18 mouse cellular contexts compared by ENCODE assay signal in genomic region chr15:102192271-102192812, GRCm38 (mm10). TPM values are rescaled to one million over a fixed set of nuclear protein-coding genes. Genes with fewer than 3 reads are reported as not detected.
DNase-seq lines count a peak whose midpoint lies in the region; ATAC-seq and TF ChIP-seq lines count a peak whose summit lies in the region.
"Had no signal": no experiment of that assay in that cellular context is flagged by ENCODE, and none has a peak within 500 bp of the region (broad histone marks: within the 10 kb centered on the region; RNA-seq: fewer than 3 reads in every experiment).

No protein-coding gene starts in this region.

- no peak for DNase-seq in embryonic facial prominence, embryonic 10.5 days (ENCODE audit: low spot score)
- DNase-seq in limb, embryonic 10.5 days (ENCODE audit: low spot score), result no peak
- no peak for DNase-seq in cerebellum, adult 2 months
- DNase-seq in urinary bladder, adult 18-20 months (ENCODE audit: low spot score in 2 of 2), result no peak
- DNase-seq: cerebellum, adult 11 months; kidney, adult 11 months; lung, postnatal 10 days; thymus, postnatal 36 days had no signal

- no peak overlapping the region for H3K4me2 ChIP-seq in embryonic facial prominence, embryonic 12.5 days (replicated peaks)
- H3K4me2 ChIP-seq in limb, embryonic 13.5 days (replicated peaks), result no peak overlapping the region
- H3K4me2 ChIP-seq in liver, embryonic 16.5 days (ENCODE audit: low read depth, low read length), result no peak overlapping the region
- no peak overlapping the region for H3K4me2 ChIP-seq in stomach, embryonic 15.5 days
- H3K4me2 ChIP-seq: embryonic facial prominence, embryonic 15.5 days; hindbrain, embryonic 12.5 days; limb, embryonic 12.5 days; midbrain, embryonic 12.5 days had no signal

- no peaks in the 10 kb centered on the region for H3K27me3 ChIP-seq in embryonic facial prominence, embryonic 12.5 days
- H3K27me3 ChIP-seq in embryonic facial prominence, embryonic 10.5 days (replicated peaks; ENCODE audit: low read depth, poor library complexity, severe bottlenecking), result no peaks in the 10 kb centered on the region
- no peaks in the 10 kb centered on the region for H3K27me3 ChIP-seq in limb, embryonic 13.5 days
- H3K27me3 ChIP-seq in limb, embryonic 10.5 days (ENCODE audit: low read depth, poor library complexity, severe bottlenecking), result no peaks in the 10 kb centered on the region
- no peaks in the 10 kb centered on the region for H3K27me3 ChIP-seq in liver, embryonic 16.5 days (ENCODE audit: control insufficient read depth, insufficient read depth, low read depth, low read length)
- no peaks in the 10 kb centered on the region for H3K27me3 ChIP-seq in stomach, embryonic 15.5 days (replicated peaks)
- H3K27me3 ChIP-seq in cerebellum, adult 2 months (ENCODE audit: control insufficient read depth, insufficient read depth, low read length), result no peaks in the 10 kb centered on the region
- H3K27me3 ChIP-seq: embryonic facial prominence, embryonic 15.5 days; hindbrain, embryonic 12.5 days; limb, embryonic 12.5 days; midbrain, embryonic 12.5 days; Patski had no signal

- no peak for TF ChIP-seq POLR2A in cerebellum, adult 2 months (IDR thresholded peaks at IDR 0.05; ENCODE audit: borderline replicate concordance, insufficient read depth, low read length)

- H3K4me1 ChIP-seq in embryonic facial prominence, embryonic 12.5 days, result peaks cover 5% of the 10 kb centered on the region; the same call in 1 of the 2 replicates
- H3K4me1 ChIP-seq in embryonic facial prominence, embryonic 10.5 days, result peaks cover 27% of the 10 kb centered on the region
- H3K4me1 ChIP-seq in limb, embryonic 13.5 days, result 0 out of 2 replicates have a peak, but pooled peaks cover 5% of the 10 kb centered on the region
- H3K4me1 ChIP-seq in limb, embryonic 10.5 days, result peaks cover 13% of the 10 kb centered on the region; the same call in 1 of the 2 replicates
- peaks cover 16% of the 10 kb centered on the region for H3K4me1 ChIP-seq in liver, embryonic 16.5 days (ENCODE audit: control insufficient read depth, low read depth, low read length)
- peaks cover 9% of the 10 kb centered on the region; the same call in 1 of the 2 replicates for H3K4me1 ChIP-seq in stomach, embryonic 15.5 days
- no peaks in the 10 kb centered on the region for H3K4me1 ChIP-seq in cerebellum, adult 2 months (ENCODE audit: control insufficient read depth, insufficient read depth, low read length)
- H3K4me1 ChIP-seq: hindbrain, embryonic 12.5 days; midbrain, embryonic 12.5 days had no signal

- H3K9ac ChIP-seq in embryonic facial prominence, embryonic 12.5 days, result no peak overlapping the region
- 0 out of 2 replicates have a peak overlapping the region, but pooled peaks have one; percentile 1 for H3K9ac ChIP-seq in limb, embryonic 13.5 days
- H3K9ac ChIP-seq in liver, embryonic 16.5 days (ENCODE audit: low read depth, low read length), result no peak overlapping the region
- no peak overlapping the region for H3K9ac ChIP-seq in stomach, embryonic 15.5 days
- H3K9ac ChIP-seq: embryonic facial prominence, embryonic 15.5 days; hindbrain, embryonic 12.5 days; limb, embryonic 12.5 days; midbrain, embryonic 12.5 days had no signal

- peak overlapping the region; percentile 17; the same call in 1 of the 2 replicates for H3K27ac ChIP-seq in embryonic facial prominence, embryonic 12.5 days
- H3K27ac ChIP-seq in embryonic facial prominence, embryonic 10.5 days (replicated peaks), result no peak overlapping the region
- no peak overlapping the region for H3K27ac ChIP-seq in limb, embryonic 13.5 days
- H3K27ac ChIP-seq in limb, embryonic 10.5 days, result no peak overlapping the region
- peak overlapping the region; percentile 36 for H3K27ac ChIP-seq in liver, embryonic 16.5 days (ENCODE audit: low read length)
- peak overlapping the region; percentile 19; the same call in 1 of the 2 replicates for H3K27ac ChIP-seq in stomach, embryonic 15.5 days
- no peak overlapping the region for H3K27ac ChIP-seq in cerebellum, adult 2 months (ENCODE audit: insufficient read depth, low read length)
- H3K27ac ChIP-seq: hindbrain, embryonic 12.5 days; midbrain, embryonic 12.5 days had no signal

- H3K9me3 ChIP-seq in embryonic facial prominence, embryonic 12.5 days, result no peaks in the 10 kb centered on the region
- H3K9me3 ChIP-seq in embryonic facial prominence, embryonic 10.5 days, result no peaks in the 10 kb centered on the region
- H3K9me3 ChIP-seq in limb, embryonic 13.5 days, result no peaks in the 10 kb centered on the region
- no peaks in the 10 kb centered on the region for H3K9me3 ChIP-seq in limb, embryonic 10.5 days (replicated peaks)
- H3K9me3 ChIP-seq in liver, embryonic 16.5 days (replicated peaks; ENCODE audit: control insufficient read depth, low read length), result no peaks in the 10 kb centered on the region
- H3K9me3 ChIP-seq in stomach, embryonic 15.5 days, result no peaks in the 10 kb centered on the region
- H3K9me3 ChIP-seq: embryonic facial prominence, embryonic 15.5 days; hindbrain, embryonic 12.5 days; limb, embryonic 12.5 days; midbrain, embryonic 12.5 days had no signal

- TF ChIP-seq CTCF in cerebellum, adult 2 months (IDR thresholded peaks at IDR 0.05; ENCODE audit: borderline replicate concordance, insufficient read depth, low read depth, low read length), result no peak

- 0 out of 2 replicates have a peak, but pooled peaks cover 8% of the 10 kb centered on the region for H3K36me3 ChIP-seq in embryonic facial prominence, embryonic 12.5 days
- peaks cover 18% of the 10 kb centered on the region for H3K36me3 ChIP-seq in embryonic facial prominence, embryonic 10.5 days (replicated peaks)
- H3K36me3 ChIP-seq in limb, embryonic 13.5 days, result peaks cover 13% of the 10 kb centered on the region
- peaks cover 14% of the 10 kb centered on the region for H3K36me3 ChIP-seq in limb, embryonic 10.5 days
- H3K36me3 ChIP-seq in liver, embryonic 16.5 days (ENCODE audit: control insufficient read depth, insufficient read depth), result no peaks in the 10 kb centered on the region
- H3K36me3 ChIP-seq in stomach, embryonic 15.5 days, result no peaks in the 10 kb centered on the region; the same call in 1 of the 2 replicates
- H3K36me3 ChIP-seq: midbrain, embryonic 12.5 days had no signal

- ATAC-seq in embryonic facial prominence, embryonic 12.5 days (ENCODE audit: insufficient number of reproducible peaks, insufficient read depth, low FRiP score, low TSS enrichment), result no peak
- ATAC-seq in limb, embryonic 13.5 days (ENCODE audit: low FRiP score, low read depth), result no peak
- no peak for ATAC-seq in liver, embryonic 16.5 days (ENCODE audit: low read depth)
- ATAC-seq in stomach, embryonic 15.5 days (ENCODE audit: insufficient read depth, low FRiP score, low read depth), result no peak
- ATAC-seq: Patski had no signal

- no peak overlapping the region for H3K4me3 ChIP-seq in embryonic facial prominence, embryonic 12.5 days
- H3K4me3 ChIP-seq in embryonic facial prominence, embryonic 10.5 days, result no peak overlapping the region
- H3K4me3 ChIP-seq in limb, embryonic 13.5 days, result no peak overlapping the region
- H3K4me3 ChIP-seq in limb, embryonic 10.5 days, result no peak overlapping the region
- no peak overlapping the region for H3K4me3 ChIP-seq in liver, embryonic 16.5 days (ENCODE audit: low read depth, low read length)
- no peak overlapping the region for H3K4me3 ChIP-seq in stomach, embryonic 15.5 days (replicated peaks)
- H3K4me3 ChIP-seq in cerebellum, adult 2 months (replicated peaks; ENCODE audit: insufficient read depth, low read depth, low read length), result no peak overlapping the region
- H3K4me3 ChIP-seq: embryonic facial prominence, embryonic 15.5 days; hindbrain, embryonic 12.5 days; limb, embryonic 12.5 days; midbrain, embryonic 12.5 days had no signal

- WGBS in embryonic facial prominence, embryonic 12.5 days, result 72% methylated on average over 7 of the region's 7 CpGs
- WGBS in embryonic facial prominence, embryonic 10.5 days, result 79% methylated on average over 7 of the region's 7 CpGs
- WGBS in limb, embryonic 13.5 days, result 76% methylated on average over 7 of the region's 7 CpGs
- 80% methylated on average over 7 of the region's 7 CpGs for WGBS in limb, embryonic 10.5 days
- 24% methylated on average over 7 of the region's 7 CpGs for WGBS in liver, embryonic 16.5 days (ENCODE audit: insufficient replicate concordance)
- WGBS in stomach, embryonic 15.5 days, result 56% methylated on average over 7 of the region's 7 CpGs
- WGBS in cerebellum, adult 2 months, result 67% methylated on average over 7 of the region's 7 CpGs

RNA-seq across cellular contexts. Expression of gene Zfp740, which starts 10.7 kb away (rescaled TPM):
- polyA plus RNA-seq in embryonic facial prominence, embryonic 12.5 days (2016; fragmentation: Nextera tagmentation; extraction: Ambion mirVana), result 114 and 119 TPM in 2 replicates
- polyA plus RNA-seq in embryonic facial prominence, embryonic 10.5 days (2016; fragmentation: Nextera tagmentation; extraction: Ambion mirVana), result 77.6 and 79.3 TPM in 2 replicates
- polyA plus RNA-seq in limb, embryonic 13.5 days (2015; fragmentation: Nextera tagmentation; extraction: Ambion mirVana), result 74.2 and 82.6 TPM in 2 replicates
- 73.0 and 88.7 TPM in 2 replicates for polyA plus RNA-seq in limb, embryonic 10.5 days (2016; fragmentation: Nextera tagmentation; extraction: Ambion mirVana)
- 16.3 and 17.1 TPM in 2 replicates for polyA plus RNA-seq in liver, embryonic 16.5 days (2015; fragmentation: Nextera tagmentation; extraction: Ambion mirVana)
- polyA plus RNA-seq in stomach, embryonic 15.5 days (2015; fragmentation: Nextera tagmentation; extraction: Ambion mirVana), result 44.5 and 52.7 TPM in 2 replicates
- 79.3 and 81.7 TPM in 2 replicates for polyA plus RNA-seq in cerebellum, adult 2 months (2012; rRNA removed)

RNA-seq across cellular contexts. Expression of gene Csad, which starts 12.2 kb away (rescaled TPM):
- polyA plus RNA-seq in embryonic facial prominence, embryonic 12.5 days (2016; fragmentation: Nextera tagmentation; extraction: Ambion mirVana), result 82.8 and 91.1 TPM in 2 replicates
- 48.6 and 48.7 TPM in 2 replicates for polyA plus RNA-seq in embryonic facial prominence, embryonic 10.5 days (2016; fragmentation: Nextera tagmentation; extraction: Ambion mirVana)
- 75.2 and 82.1 TPM in 2 replicates for polyA plus RNA-seq in limb, embryonic 13.5 days (2015; fragmentation: Nextera tagmentation; extraction: Ambion mirVana)
- polyA plus RNA-seq in limb, embryonic 10.5 days (2016; fragmentation: Nextera tagmentation; extraction: Ambion mirVana), result 38.8 and 55.0 TPM in 2 replicates
- 53.0 and 60.2 TPM in 2 replicates for polyA plus RNA-seq in liver, embryonic 16.5 days (2015; fragmentation: Nextera tagmentation; extraction: Ambion mirVana)
- 63.3 and 64.3 TPM in 2 replicates for polyA plus RNA-seq in stomach, embryonic 15.5 days (2015; fragmentation: Nextera tagmentation; extraction: Ambion mirVana)
- polyA plus RNA-seq in cerebellum, adult 2 months (2012; rRNA removed), result 53.0 and 60.3 TPM in 2 replicates

RNA-seq across cellular contexts. Expression of gene Itgb7, which starts 39.4 kb away (rescaled TPM):
- polyA plus RNA-seq in embryonic facial prominence, embryonic 12.5 days (2016; fragmentation: Nextera tagmentation; extraction: Ambion mirVana), result 1.9 and 2.6 TPM in 2 replicates
- 1.1 and 1.6 TPM in 2 replicates for polyA plus RNA-seq in embryonic facial prominence, embryonic 10.5 days (2016; fragmentation: Nextera tagmentation; extraction: Ambion mirVana)
- polyA plus RNA-seq in limb, embryonic 13.5 days (2015; fragmentation: Nextera tagmentation; extraction: Ambion mirVana), result 3.2 and 3.5 TPM in 2 replicates
- 1.2 and 1.5 TPM in 2 replicates for polyA plus RNA-seq in limb, embryonic 10.5 days (2016; fragmentation: Nextera tagmentation; extraction: Ambion mirVana)
- polyA plus RNA-seq in liver, embryonic 16.5 days (2015; fragmentation: Nextera tagmentation; extraction: Ambion mirVana), result 5.5 and 5.6 TPM in 2 replicates
- polyA plus RNA-seq in stomach, embryonic 15.5 days (2015; fragmentation: Nextera tagmentation; extraction: Ambion mirVana), result 9.6 and 12.7 TPM in 2 replicates
- 5.2 and 8.4 TPM in 2 replicates for polyA plus RNA-seq in cerebellum, adult 2 months (2012; rRNA removed)

RNA-seq across cellular contexts. Expression of gene Soat2, which starts 42.0 kb away (rescaled TPM):
- 0.13 and 0.17 TPM in 2 replicates for polyA plus RNA-seq in embryonic facial prominence, embryonic 12.5 days (2016; fragmentation: Nextera tagmentation; extraction: Ambion mirVana)
- polyA plus RNA-seq in embryonic facial prominence, embryonic 10.5 days (2016; fragmentation: Nextera tagmentation; extraction: Ambion mirVana), result 0.09 and 0.18 TPM in 2 replicates
- 0.20 and 0.27 TPM in 2 replicates for polyA plus RNA-seq in limb, embryonic 13.5 days (2015; fragmentation: Nextera tagmentation; extraction: Ambion mirVana)
- polyA plus RNA-seq in limb, embryonic 10.5 days (2016; fragmentation: Nextera tagmentation; extraction: Ambion mirVana), result 0.06 and 0.24 TPM in 2 replicates
- polyA plus RNA-seq in liver, embryonic 16.5 days (2015; fragmentation: Nextera tagmentation; extraction: Ambion mirVana), result 33.6 and 34.4 TPM in 2 replicates
- polyA plus RNA-seq in stomach, embryonic 15.5 days (2015; fragmentation: Nextera tagmentation; extraction: Ambion mirVana), result 5.9 and 6.2 TPM in 2 replicates
- 0.08 TPM in 1 of 2 replicates, not detected in the other for polyA plus RNA-seq in cerebellum, adult 2 months (2012; rRNA removed)
- polyA plus RNA-seq: forebrain, embryonic 11.5 days; limb, embryonic 12.5 days had no signal

RNA-seq across cellular contexts. Expression of gene Igfbp6, which starts 48.2 kb away (rescaled TPM):
- polyA plus RNA-seq in embryonic facial prominence, embryonic 12.5 days (2016; fragmentation: Nextera tagmentation; extraction: Ambion mirVana), result 0.92 and 1.2 TPM in 2 replicates
- polyA plus RNA-seq in embryonic facial prominence, embryonic 10.5 days (2016; fragmentation: Nextera tagmentation; extraction: Ambion mirVana), result 0.26 and 0.36 TPM in 2 replicates
- 3.9 and 4.4 TPM in 2 replicates for polyA plus RNA-seq in limb, embryonic 13.5 days (2015; fragmentation: Nextera tagmentation; extraction: Ambion mirVana)
- polyA plus RNA-seq in limb, embryonic 10.5 days (2016; fragmentation: Nextera tagmentation; extraction: Ambion mirVana), result 0.23 and 0.46 TPM in 2 replicates
- polyA plus RNA-seq in liver, embryonic 16.5 days (2015; fragmentation: Nextera tagmentation; extraction: Ambion mirVana), result 1.5 and 2.4 TPM in 2 replicates
- polyA plus RNA-seq in stomach, embryonic 15.5 days (2015; fragmentation: Nextera tagmentation; extraction: Ambion mirVana), result 13.2 and 18.2 TPM in 2 replicates
- 15.0 and 18.7 TPM in 2 replicates for polyA plus RNA-seq in cerebellum, adult 2 months (2012; rRNA removed)
- polyA plus RNA-seq: forebrain, embryonic 11.5 days; hindbrain, embryonic 12.5 days had no signal

Comparison
In these comparisons a context has a peak if more than half of its experiments do, and no peak if none do; other contexts are left out.
1. H3K27ac ChIP-seq: peak in embryonic facial prominence, embryonic 12.5 days (single experiment), liver, embryonic 16.5 days (single experiment) and stomach, embryonic 15.5 days (single experiment); none in embryonic facial prominence, embryonic 10.5 days (single experiment), limb, embryonic 13.5 days (single experiment), limb, embryonic 10.5 days (single experiment) and cerebellum, adult 2 months (single experiment).